In the genomic region with DNA sequence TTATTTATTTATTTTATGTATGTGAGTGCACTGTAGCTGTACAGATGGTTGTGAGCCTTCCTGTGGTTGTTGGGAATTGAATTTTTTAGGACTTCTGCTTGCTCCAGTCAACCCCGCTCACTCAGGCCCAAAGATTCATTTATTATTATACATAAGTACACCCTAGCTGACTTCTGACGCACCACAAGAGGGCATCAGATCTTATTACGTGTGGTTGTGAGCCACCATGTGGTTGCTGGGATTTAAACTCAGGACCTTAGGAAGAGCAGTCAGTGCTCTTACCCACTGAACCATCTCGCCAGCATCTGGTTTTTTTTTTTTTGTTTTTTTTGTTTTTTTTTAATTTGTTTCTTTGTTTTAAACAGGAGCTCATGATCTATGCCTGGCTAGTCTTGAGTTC, we compare ENCODE assay signal across 8 mouse cellular contexts. TPM values are rescaled to one million over a fixed set of nuclear protein-coding genes. Genes with fewer than 3 reads are reported as not detected.
DNase-seq lines count a peak whose midpoint lies in the region; ATAC-seq and TF ChIP-seq lines count a peak whose summit lies in the region.
"Not testable (repeated sequence)": the region's sequence is repeated elsewhere in the genome, so short reads cannot be mapped to it uniquely, and the experiment has no call there.

No protein-coding gene starts in this region.

- H3K4me3 ChIP-seq in CH12.LX (replicated peaks in 1 of 3; ENCODE audit: low read depth in 2 of 3, low read length in 2 of 3, poor library complexity in 1 of 3); embryonic facial prominence, embryonic 14.5 days (ENCODE audit: low read depth, low read length); intestine, embryonic 16.5 days (ENCODE audit: low read length); kidney, postnatal 0 days (replicated peaks; ENCODE audit: low read depth, low read length); liver, postnatal 0 days (ENCODE audit: low read depth, low read length); midbrain, postnatal 0 days (ENCODE audit: low read depth, low read length): not testable (repeated sequence)

- DNase-seq in 416B (ENCODE audit: low read depth): peak; percentile 57
- not testable (repeated sequence) for DNase-seq in CH12.LX (ENCODE audit: extremely low read depth); kidney, postnatal 0 days (ENCODE audit: low spot score); liver, postnatal 0 days; midbrain, postnatal 0 days (ENCODE audit: low spot score)
- DNase-seq in R1 (ENCODE audit: low read depth, low spot score): peak; percentile 36
- DNase-seq in embryonic facial prominence, embryonic 14.5 days (ENCODE audit: low spot score): peak; percentile 14

- not testable (repeated sequence) for H3K27me3 ChIP-seq in CH12.LX (replicated peaks); embryonic facial prominence, embryonic 14.5 days (replicated peaks; ENCODE audit: control insufficient read depth, insufficient read depth, low read length); intestine, embryonic 16.5 days (replicated peaks; ENCODE audit: control insufficient read depth, insufficient read depth, low read length); kidney, postnatal 0 days (ENCODE audit: insufficient read depth, low read length); liver, postnatal 0 days (ENCODE audit: insufficient read depth, low read length); midbrain, postnatal 0 days (ENCODE audit: insufficient read depth, low read length)

- TF ChIP-seq EP300 in CH12.LX (IDR thresholded peaks at IDR 0.05; ENCODE audit: low read length); liver, postnatal 0 days (IDR thresholded peaks at IDR 0.05; ENCODE audit: low read depth): not testable (repeated sequence)

- not testable (repeated sequence) for H3K27ac ChIP-seq in CH12.LX (ENCODE audit: insufficient read depth, low read depth); embryonic facial prominence, embryonic 14.5 days (replicated peaks; ENCODE audit: low read depth, low read length); kidney, postnatal 0 days; liver, postnatal 0 days (ENCODE audit: low read depth); midbrain, postnatal 0 days (ENCODE audit: low read depth, low read length)
- H3K27ac ChIP-seq in intestine, embryonic 16.5 days (ENCODE audit: low read length): peak overlapping the region; percentile 71; the same call in 1 of the 2 replicates

- WGBS in embryonic facial prominence, embryonic 14.5 days: 86% methylated on average over 4 of the region's 4 CpGs
- 86% methylated on average over 4 of the region's 4 CpGs for WGBS in intestine, embryonic 16.5 days
- 90% methylated on average over 4 of the region's 4 CpGs for WGBS in kidney, postnatal 0 days
- WGBS in liver, postnatal 0 days (ENCODE audit: insufficient replicate concordance): 86% methylated on average over 4 of the region's 4 CpGs
- 81% methylated on average over 4 of the region's 4 CpGs for WGBS in midbrain, postnatal 0 days

- H3K9ac ChIP-seq in CH12.LX (ENCODE audit: insufficient read depth, low read depth); embryonic facial prominence, embryonic 14.5 days (ENCODE audit: low read depth, low read length); intestine, embryonic 16.5 days (ENCODE audit: low read depth, low read length); kidney, postnatal 0 days (ENCODE audit: low read depth, low read length); liver, postnatal 0 days (replicated peaks); midbrain, postnatal 0 days (replicated peaks; ENCODE audit: low read length, poor library complexity, severe bottlenecking): not testable (repeated sequence)

- H3K36me3 ChIP-seq in CH12.LX (replicated peaks in 1 of 2; ENCODE audit: control insufficient read depth in 1 of 2, insufficient read depth in 1 of 2, low read length in 1 of 2): peaks cover 59 to 71% of the 10 kb centered on the region in 2 experiments
- peaks cover 62% of the 10 kb centered on the region for H3K36me3 ChIP-seq in embryonic facial prominence, embryonic 14.5 days (ENCODE audit: control insufficient read depth, insufficient read depth, low read length)
- peaks cover 19% of the 10 kb centered on the region for H3K36me3 ChIP-seq in intestine, embryonic 16.5 days (ENCODE audit: control insufficient read depth, insufficient read depth, low read length)
- H3K36me3 ChIP-seq in kidney, postnatal 0 days (ENCODE audit: insufficient read depth, low read length): peaks cover 39% of the 10 kb centered on the region; the same call in 1 of the 2 replicates
- peaks cover 52% of the 10 kb centered on the region for H3K36me3 ChIP-seq in liver, postnatal 0 days (replicated peaks; ENCODE audit: insufficient read depth, low read length)
- peaks cover 36% of the 10 kb centered on the region for H3K36me3 ChIP-seq in midbrain, postnatal 0 days (ENCODE audit: insufficient read depth, low read length)

- in situ Hi-C loops in CH12.LX (cut with MboI; ENCODE audit: low pct_ligation_motif_present, low pct_unique_long_range_greater_than_20kb, low sequenced_read_pairs): not testable (repeated sequence)

- not testable (repeated sequence) for ATAC-seq in embryonic facial prominence, embryonic 14.5 days (ENCODE audit: low read depth); intestine, embryonic 16.5 days; kidney, postnatal 0 days (replicated peaks; ENCODE audit: low FRiP score, low read depth); liver, postnatal 0 days; midbrain, postnatal 0 days (ENCODE audit: low FRiP score)

- H3K4me1 ChIP-seq in CH12.LX (ENCODE audit: control insufficient read depth in 1 of 2, insufficient read depth in 2 of 2); embryonic facial prominence, embryonic 14.5 days (ENCODE audit: control insufficient read depth, insufficient read depth, low read length); intestine, embryonic 16.5 days (ENCODE audit: control insufficient read depth, insufficient read depth, low read length); kidney, postnatal 0 days (replicated peaks; ENCODE audit: insufficient read depth, low read length); liver, postnatal 0 days (ENCODE audit: insufficient read depth); midbrain, postnatal 0 days (ENCODE audit: insufficient read depth, low read length): not testable (repeated sequence)

- not testable (repeated sequence) for TF ChIP-seq POLR2A in CH12.LX (IDR thresholded peaks at IDR 0.05; ENCODE audit: low read depth, low read length)

- H3K9me3 ChIP-seq in CH12.LX (replicated peaks; ENCODE audit: low read length); embryonic facial prominence, embryonic 14.5 days (ENCODE audit: control insufficient read depth, low read length); intestine, embryonic 16.5 days (ENCODE audit: control insufficient read depth, low read length); kidney, postnatal 0 days (replicated peaks; ENCODE audit: low read length); liver, postnatal 0 days (ENCODE audit: low read length); midbrain, postnatal 0 days (ENCODE audit: low read length): not testable (repeated sequence)

- H3K79me2 ChIP-seq in CH12.LX (replicated peaks; ENCODE audit: control insufficient read depth, extremely low read depth, insufficient read depth, poor library complexity, severe bottlenecking): not testable (repeated sequence)

- H3K4me2 ChIP-seq in CH12.LX (ENCODE audit: insufficient read depth, low read depth, poor library complexity, severe bottlenecking); embryonic facial prominence, embryonic 14.5 days (ENCODE audit: low read depth, low read length); intestine, embryonic 16.5 days (ENCODE audit: low read depth, low read length); kidney, postnatal 0 days (ENCODE audit: low read length); liver, postnatal 0 days (ENCODE audit: low read depth, low read length); midbrain, postnatal 0 days (ENCODE audit: low read depth, low read length, poor library complexity, severe bottlenecking): not testable (repeated sequence)

- TF ChIP-seq RAD21 in CH12.LX (IDR thresholded peaks at IDR 0.05; ENCODE audit: low read depth, low read length): peak; percentile 9

- dilution Hi-C loops in CH12.LX (cut with MboI; ENCODE audit: extremely low pct_ligation_motif_present, extremely low pct_unique_long_range_greater_than_20kb, low sequenced_read_pairs): not testable (repeated sequence)

- TF ChIP-seq CTCF in CH12.LX (conservative IDR thresholded peaks at IDR 0.05 in 1 of 2, IDR thresholded peaks at IDR 0.05 in 1 of 2; ENCODE audit: low read depth in 2 of 2, low read length in 2 of 2): peak in 1 of 2 experiments; percentile 65; a peak in 2 of 4 replicates
- peak; percentile 36; the same call in 1 of the 2 replicates for TF ChIP-seq CTCF in kidney, postnatal 0 days (IDR thresholded peaks at IDR 0.05; ENCODE audit: low read depth)
- peak; percentile 29 for TF ChIP-seq CTCF in liver, postnatal 0 days (IDR thresholded peaks at IDR 0.05; ENCODE audit: low read depth)
- TF ChIP-seq CTCF in midbrain, postnatal 0 days (IDR thresholded peaks at IDR 0.05): peak; percentile 29; the same call in 1 of the 2 replicates

RNA-seq across cellular contexts. Expression of a gene that starts 26.2 kb away (rescaled TPM):
- total RNA-seq in CH12.LX (2012; rRNA removed): 79.3 and 91.9 TPM in 2 replicates
- 258 and 264 TPM in 2 replicates for total RNA-seq in CH12.LX (2014; rRNA removed)
- 129 and 171 TPM in 2 replicates for polyA plus RNA-seq in CH12.LX (2012; ENCODE audit: insufficient read length, low read depth)
- polyA plus RNA-seq in embryonic facial prominence, embryonic 14.5 days (2014; fragmentation: Nextera tagmentation; extraction: Ambion mirVana): 112 and 113 TPM in 2 replicates
- 218 and 226 TPM in 2 replicates for polyA plus RNA-seq in intestine, embryonic 16.5 days (2015; fragmentation: Nextera tagmentation; extraction: Ambion mirVana)
- polyA plus RNA-seq in kidney, postnatal 0 days (2015; fragmentation: Nextera tagmentation; extraction: Ambion mirVana): 154 and 156 TPM in 2 replicates
- 204 TPM in 2 replicates for polyA plus RNA-seq in liver, postnatal 0 days (2015; fragmentation: Nextera tagmentation; extraction: Ambion mirVana)
- 115 TPM in 2 replicates for total RNA-seq in midbrain, postnatal 0 days (2014; rRNA removed)
- 230 and 239 TPM in 2 replicates for polyA plus RNA-seq in midbrain, postnatal 0 days (2015; fragmentation: Nextera tagmentation; extraction: Ambion mirVana)

RNA-seq across cellular contexts. Expression of a gene that starts 26.3 kb away (rescaled TPM):
- total RNA-seq in CH12.LX (2012; rRNA removed) (6.3 and 7.2 TPM in 2 replicates), CH12.LX (2014; rRNA removed) (4.6 and 5.5 TPM in 2 replicates)
- polyA plus RNA-seq in CH12.LX (2012; ENCODE audit: insufficient read length, low read depth): 12.0 and 16.8 TPM in 2 replicates
- polyA plus RNA-seq in embryonic facial prominence, embryonic 14.5 days (2014; fragmentation: Nextera tagmentation; extraction: Ambion mirVana): 17.1 and 17.7 TPM in 2 replicates
- 21.2 and 27.6 TPM in 2 replicates for polyA plus RNA-seq in intestine, embryonic 16.5 days (2015; fragmentation: Nextera tagmentation; extraction: Ambion mirVana)
- 10.6 and 10.9 TPM in 2 replicates for polyA plus RNA-seq in kidney, postnatal 0 days (2015; fragmentation: Nextera tagmentation; extraction: Ambion mirVana)
- 14.1 and 15.0 TPM in 2 replicates for polyA plus RNA-seq in liver, postnatal 0 days (2015; fragmentation: Nextera tagmentation; extraction: Ambion mirVana)
- total RNA-seq in midbrain, postnatal 0 days (2014; rRNA removed): 15.9 and 16.7 TPM in 2 replicates
- polyA plus RNA-seq in midbrain, postnatal 0 days (2015; fragmentation: Nextera tagmentation; extraction: Ambion mirVana): 10.5 and 12.5 TPM in 2 replicates
